Mouse (Mus musculus): ENCODE data around the gene Olfr994. TPM values are rescaled to one million over a fixed set of nuclear protein-coding genes. Genes with fewer than 3 reads are reported as not detected.
A peak's percentile ranks its signal among the peaks of the same experiment; 100 is the strongest.

Gene Olfr994
- not detected for total RNA-seq (2021)

- intact Hi-C loops (cut with DNase I), result no loop called here
- no peak for DNase-seq (ENCODE audit: extremely low spot score in 1 of 2, low spot score in 2 of 2)
Observed at GRCm38 (mm10) chr2:85436351-85436750, at the start of gene Olfr994. Gene Olfr994, minus strand, starts transcription at chr2:85436451.

GRCm38 (mm10) chr2:85466801-85467325, 30.6 kb upstream of the Olfr994 start:
- DNase-seq (ENCODE audit: extremely low spot score in 1 of 2, low spot score in 2 of 2), result no peak

GRCm38 (mm10) chr2:85443539-85443938, 7.3 kb upstream of the Olfr994 start, which contains the start of gene Olfr995:
Gene Olfr995, minus strand, starts transcription at chr2:85443639.
- intact Hi-C loops (cut with DNase I), result no loop called here

More at GRCm38 (mm10) chr2:85466801-85467325, 30.6 kb upstream of the Olfr994 start:
- intact Hi-C loops (cut with DNase I), result no loop called here

GRCm38 (mm10) chr2:85442546-85442945, 6.3 kb upstream of the Olfr994 start:
- intact Hi-C loops (cut with DNase I), result no loop called here

More at GRCm38 (mm10) chr2:85443539-85443938, 7.3 kb upstream of the Olfr994 start, which contains the start of gene Olfr995:
- no peak for DNase-seq (ENCODE audit: extremely low spot score in 1 of 2, low spot score in 2 of 2)

GRCm38 (mm10) chr2:85425893-85426292, 10.4 kb downstream of the Olfr994 start:
- DNase-seq (ENCODE audit: extremely low spot score in 1 of 2, low spot score in 2 of 2), result peak in 1 of 2 experiments; percentile 44
- intact Hi-C loops (cut with DNase I), result no loop called here

More at GRCm38 (mm10) chr2:85442546-85442945, 6.3 kb upstream of the Olfr994 start:
- no peak for DNase-seq (ENCODE audit: extremely low spot score in 1 of 2, low spot score in 2 of 2)

- DNase-seq (ENCODE audit: extremely low spot score in 1 of 2, low spot score in 2 of 2), result no peak
- intact Hi-C loops (cut with DNase I), result loop anchor here (10.0 kb wide), 1 partner anchor 130 kb away; no protein-coding TSS in a partner anchor
Observed at GRCm38 (mm10) chr2:85414777-85415176, 21.5 kb downstream of the Olfr994 start, which contains the start of gene Olfr993. Gene Olfr993, minus strand, starts transcription at chr2:85414877.

- no peak for DNase-seq (ENCODE audit: extremely low spot score in 1 of 2, low spot score in 2 of 2)
Observed at GRCm38 (mm10) chr2:85409369-85409768, 26.9 kb downstream of the Olfr994 start, which contains the start of gene Olfr992. Gene Olfr992, minus strand, starts transcription at chr2:85409469.

More at GRCm38 (mm10) chr2:85409369-85409768, 26.9 kb downstream of the Olfr994 start, which contains the start of gene Olfr992:
- intact Hi-C loops (cut with DNase I), result no loop called here

Other genes with a start within 250 kb of the Olfr994 start
- 10 to 100 TPM; 55.1 to 56.6 TPM for gene Lrrc55, start 239.3 kb downstream of the Olfr994 start, total RNA-seq (2021)
- not detected for gene Olfr987, start 97.1 kb downstream of the Olfr994 start, total RNA-seq (2021)
- gene Olfr988, start 73.2 kb downstream of the Olfr994 start, total RNA-seq (2021), result not detected
- gene Olfr992, start 27.0 kb downstream of the Olfr994 start, total RNA-seq (2021), result not detected
- not detected for gene Olfr993, start 21.6 kb downstream of the Olfr994 start, total RNA-seq (2021)
- not detected for gene Olfr995, start 7.2 kb upstream of the Olfr994 start, total RNA-seq (2021)
- under 1 TPM; 0.20 to 0.28 TPM for gene 4833423E24Rik, start 82.6 kb upstream of the Olfr994 start, total RNA-seq (2021)
- gene Olfr996, start 142.8 kb upstream of the Olfr994 start, total RNA-seq (2021), result not detected
- gene Olfr998, start 152.5 kb upstream of the Olfr994 start, total RNA-seq (2021), result not detected
- not detected for gene Olfr1000, start 175.5 kb upstream of the Olfr994 start, total RNA-seq (2021)
- not detected for gene Olfr1002, start 214.3 kb upstream of the Olfr994 start, total RNA-seq (2021)
- not detected for gene Olfr154, start 228.0 kb upstream of the Olfr994 start, total RNA-seq (2021)
- not detected for gene Olfr1006, start 242.3 kb upstream of the Olfr994 start, total RNA-seq (2021)